ENCODE assay signal across 8 mouse cellular contexts in the genomic region with DNA sequence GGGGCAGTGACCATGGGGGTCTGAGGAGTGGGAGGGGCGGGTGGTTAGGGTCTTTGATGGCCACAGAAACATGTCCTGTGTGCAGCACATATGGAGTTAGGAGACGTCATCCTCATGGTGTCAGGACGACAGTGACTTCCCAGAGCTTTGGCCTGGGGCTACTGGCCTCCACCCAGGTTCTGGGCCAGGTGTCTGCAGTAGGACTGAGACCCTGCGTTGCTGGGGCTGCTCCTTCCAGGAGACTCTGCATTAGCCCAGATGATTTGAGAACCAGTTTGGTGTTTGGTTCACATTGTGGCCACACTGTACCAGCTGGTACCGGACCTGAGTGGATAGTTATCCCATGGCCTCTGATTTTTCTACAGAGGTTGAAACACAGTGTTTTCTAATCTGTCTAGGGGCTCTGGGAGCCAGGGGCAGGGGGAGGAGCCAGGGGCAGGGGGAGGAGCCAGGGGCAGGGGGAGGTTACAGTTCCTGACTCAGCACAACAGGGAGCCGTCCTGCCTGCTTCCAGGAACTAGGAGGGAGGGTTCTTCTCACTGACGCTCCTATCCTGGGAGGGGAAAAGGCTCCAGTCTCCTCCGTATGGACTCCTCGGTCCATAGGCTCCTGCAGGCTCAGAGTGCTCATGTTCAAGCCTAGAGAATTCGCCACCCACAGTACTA. TPM values are rescaled to one million over a fixed set of nuclear protein-coding genes. Genes with fewer than 3 reads are reported as not detected.
A peak's percentile ranks its signal among the peaks of the same experiment; 100 is the strongest.
DNase-seq lines count a peak whose midpoint lies in the region; ATAC-seq lines count a peak whose summit lies in the region.

No protein-coding gene starts in this region.

- H3K36me3 ChIP-seq in midbrain, embryonic 11.5 days (ENCODE audit: control insufficient read depth, insufficient read depth, low read length): no peaks in the 10 kb centered on the region; the same call in 1 of the 2 replicates
- H3K36me3 ChIP-seq in midbrain, embryonic 16.5 days (ENCODE audit: control insufficient read depth, insufficient read depth, low read length): peaks cover 7% of the 10 kb centered on the region; the same call in 1 of the 2 replicates
- no peaks in the 10 kb centered on the region for H3K36me3 ChIP-seq in stomach, embryonic 16.5 days (ENCODE audit: control insufficient read depth, insufficient read depth, low read length)

- DNase-seq in adrenal gland, postnatal 14 days: peak; percentile 58
- DNase-seq in adrenal gland, adult (ENCODE audit: inconsistent age in 2 of 2, low spot score in 1 of 2): no peak
- peak; percentile 87 for DNase-seq in midbrain, embryonic 11.5 days (ENCODE audit: low spot score, missing footprints)
- peak; percentile 45 for DNase-seq in kidney, postnatal 14 days
- DNase-seq in urinary bladder, postnatal 25 days (ENCODE audit: low spot score): no peak

- ATAC-seq in midbrain, embryonic 11.5 days (ENCODE audit: low FRiP score): no peak
- ATAC-seq in midbrain, embryonic 16.5 days: no peak
- peak; percentile 66; the same call in 1 of the 2 replicates for ATAC-seq in stomach, embryonic 16.5 days (ENCODE audit: insufficient read depth, low FRiP score)
- ATAC-seq in granulocyte monocyte progenitor cell, adult 5-6 weeks (replicated peaks; ENCODE audit: poor library complexity, severe bottlenecking): no peak

- H3K27me3 ChIP-seq in midbrain, embryonic 11.5 days (ENCODE audit: control insufficient read depth, insufficient read depth, low read length): no peaks in the 10 kb centered on the region
- H3K27me3 ChIP-seq in midbrain, embryonic 16.5 days (ENCODE audit: control insufficient read depth, insufficient read depth, low read depth, low read length): no peaks in the 10 kb centered on the region
- H3K27me3 ChIP-seq in stomach, embryonic 16.5 days (ENCODE audit: control insufficient read depth, insufficient read depth, low read length): no peaks in the 10 kb centered on the region

- no peaks in the 10 kb centered on the region for H3K9me3 ChIP-seq in midbrain, embryonic 11.5 days (ENCODE audit: control insufficient read depth, low read length)
- no peaks in the 10 kb centered on the region for H3K9me3 ChIP-seq in midbrain, embryonic 16.5 days (replicated peaks; ENCODE audit: control insufficient read depth, low read length, poor library complexity, severe bottlenecking)
- no peaks in the 10 kb centered on the region for H3K9me3 ChIP-seq in stomach, embryonic 16.5 days (replicated peaks; ENCODE audit: control insufficient read depth, low read length)

- H3K9ac ChIP-seq in midbrain, embryonic 11.5 days (ENCODE audit: low read length): no peak overlapping the region
- no peak overlapping the region for H3K9ac ChIP-seq in midbrain, embryonic 16.5 days (ENCODE audit: low read depth, low read length)
- H3K9ac ChIP-seq in stomach, embryonic 16.5 days (ENCODE audit: low read length): no peak overlapping the region; the same call in 1 of the 2 replicates

- no peak overlapping the region for H3K4me2 ChIP-seq in midbrain, embryonic 11.5 days
- H3K4me2 ChIP-seq in midbrain, embryonic 16.5 days (ENCODE audit: low read length): no peak overlapping the region
- no peak overlapping the region; the same call in 1 of the 2 replicates for H3K4me2 ChIP-seq in stomach, embryonic 16.5 days (ENCODE audit: low read depth, low read length)

- 29% methylated on average over 10 of the region's 10 CpGs for WGBS in midbrain, embryonic 11.5 days
- WGBS in midbrain, embryonic 16.5 days: 31% methylated on average over 10 of the region's 10 CpGs
- WGBS in stomach, embryonic 16.5 days: 36% methylated on average over 10 of the region's 10 CpGs

- H3K4me1 ChIP-seq in midbrain, embryonic 11.5 days (ENCODE audit: control insufficient read depth, insufficient read depth, low read length): peaks cover 5% of the 10 kb centered on the region
- H3K4me1 ChIP-seq in midbrain, embryonic 16.5 days (ENCODE audit: control insufficient read depth, insufficient read depth, low read length): peaks cover 4% of the 10 kb centered on the region; the same call in 1 of the 2 replicates
- H3K4me1 ChIP-seq in stomach, embryonic 16.5 days (ENCODE audit: control insufficient read depth, insufficient read depth, low read length): peaks cover 6% of the 10 kb centered on the region

- no peak overlapping the region for H3K27ac ChIP-seq in midbrain, embryonic 11.5 days (ENCODE audit: low read depth, low read length)
- H3K27ac ChIP-seq in midbrain, embryonic 16.5 days (ENCODE audit: low read length): no peak overlapping the region
- H3K27ac ChIP-seq in stomach, embryonic 16.5 days (ENCODE audit: low read length): no peak overlapping the region

- H3K4me3 ChIP-seq in midbrain, embryonic 11.5 days (ENCODE audit: low read depth, low read length): no peak overlapping the region
- no peak overlapping the region for H3K4me3 ChIP-seq in midbrain, embryonic 16.5 days (ENCODE audit: low read depth, low read length)
- H3K4me3 ChIP-seq in stomach, embryonic 16.5 days (replicated peaks; ENCODE audit: low read length): no peak overlapping the region

RNA-seq across cellular contexts. Expression of gene Gpr153, which starts 10.4 kb away (rescaled TPM):
- total RNA-seq in adrenal gland, postnatal 14 days (2021): 7.2 and 7.5 TPM in 2 replicates
- 7.4 and 9.5 TPM in 2 replicates for polyA plus RNA-seq in midbrain, embryonic 11.5 days (2014; fragmentation: Nextera tagmentation; extraction: Ambion mirVana)
- 13.8 and 16.2 TPM in 2 replicates for polyA plus RNA-seq in midbrain, embryonic 16.5 days (2015; fragmentation: Nextera tagmentation; extraction: Ambion mirVana)
- polyA plus RNA-seq in stomach, embryonic 16.5 days (2015; fragmentation: Nextera tagmentation; extraction: Ambion mirVana): 6.0 and 6.1 TPM in 2 replicates
- total RNA-seq in granulocyte monocyte progenitor cell, adult 5-6 weeks (2014; fragmentation: Nextera tagmentation): not detected in 2 replicates
- total RNA-seq in granulocyte monocyte progenitor cell, adult 5-6 weeks (2017): not detected in 2 replicates

RNA-seq across cellular contexts. Expression of gene Hes3, which starts 27.8 kb away (rescaled TPM):
- not detected in 2 replicates for total RNA-seq in adrenal gland, postnatal 14 days (2021)
- polyA plus RNA-seq in midbrain, embryonic 11.5 days (2014; fragmentation: Nextera tagmentation; extraction: Ambion mirVana): 8.6 and 12.6 TPM in 2 replicates
- polyA plus RNA-seq in midbrain, embryonic 16.5 days (2015; fragmentation: Nextera tagmentation; extraction: Ambion mirVana): 0.19 and 0.41 TPM in 2 replicates
- not detected in 2 replicates for polyA plus RNA-seq in stomach, embryonic 16.5 days (2015; fragmentation: Nextera tagmentation; extraction: Ambion mirVana)
- total RNA-seq in granulocyte monocyte progenitor cell, adult 5-6 weeks (2014; fragmentation: Nextera tagmentation): not detected in 2 replicates
- total RNA-seq in granulocyte monocyte progenitor cell, adult 5-6 weeks (2017): not detected in 2 replicates

RNA-seq across cellular contexts. Expression of gene Icmt, which starts 33.4 kb away (rescaled TPM):
- 36.9 and 39.6 TPM in 2 replicates for total RNA-seq in adrenal gland, postnatal 14 days (2021)
- polyA plus RNA-seq in midbrain, embryonic 11.5 days (2014; fragmentation: Nextera tagmentation; extraction: Ambion mirVana): 18.1 and 19.8 TPM in 2 replicates
- 20.6 and 20.7 TPM in 2 replicates for polyA plus RNA-seq in midbrain, embryonic 16.5 days (2015; fragmentation: Nextera tagmentation; extraction: Ambion mirVana)
- polyA plus RNA-seq in stomach, embryonic 16.5 days (2015; fragmentation: Nextera tagmentation; extraction: Ambion mirVana): 20.1 and 20.8 TPM in 2 replicates
- 14.3 and 17.9 TPM in 2 replicates for total RNA-seq in granulocyte monocyte progenitor cell, adult 5-6 weeks (2014; fragmentation: Nextera tagmentation)
- total RNA-seq in granulocyte monocyte progenitor cell, adult 5-6 weeks (2017): 13.0 and 13.9 TPM in 2 replicates

RNA-seq across cellular contexts. Expression of gene Rnf207, which starts 55.1 kb away (rescaled TPM):
- 0.26 TPM in 1 of 2 replicates, not detected in the other for total RNA-seq in adrenal gland, postnatal 14 days (2021)
- polyA plus RNA-seq in midbrain, embryonic 11.5 days (2014; fragmentation: Nextera tagmentation; extraction: Ambion mirVana): 1.1 and 1.7 TPM in 2 replicates
- 6.4 and 9.5 TPM in 2 replicates for polyA plus RNA-seq in midbrain, embryonic 16.5 days (2015; fragmentation: Nextera tagmentation; extraction: Ambion mirVana)
- polyA plus RNA-seq in stomach, embryonic 16.5 days (2015; fragmentation: Nextera tagmentation; extraction: Ambion mirVana): 0.66 and 0.84 TPM in 2 replicates
- not detected in 2 replicates for total RNA-seq in granulocyte monocyte progenitor cell, adult 5-6 weeks (2014; fragmentation: Nextera tagmentation)
- total RNA-seq in granulocyte monocyte progenitor cell, adult 5-6 weeks (2017): not detected in 2 replicates

Comparison
In these comparisons a context has a peak if more than half of its experiments do, and no peak if none do; other contexts are left out.
1. DNase-seq: peak in adrenal gland, postnatal 14 days (single experiment), midbrain, embryonic 11.5 days (single experiment) and kidney, postnatal 14 days (single experiment); none in adrenal gland, adult (0 of 2) and urinary bladder, postnatal 25 days (single experiment).